In the genomic region with DNA sequence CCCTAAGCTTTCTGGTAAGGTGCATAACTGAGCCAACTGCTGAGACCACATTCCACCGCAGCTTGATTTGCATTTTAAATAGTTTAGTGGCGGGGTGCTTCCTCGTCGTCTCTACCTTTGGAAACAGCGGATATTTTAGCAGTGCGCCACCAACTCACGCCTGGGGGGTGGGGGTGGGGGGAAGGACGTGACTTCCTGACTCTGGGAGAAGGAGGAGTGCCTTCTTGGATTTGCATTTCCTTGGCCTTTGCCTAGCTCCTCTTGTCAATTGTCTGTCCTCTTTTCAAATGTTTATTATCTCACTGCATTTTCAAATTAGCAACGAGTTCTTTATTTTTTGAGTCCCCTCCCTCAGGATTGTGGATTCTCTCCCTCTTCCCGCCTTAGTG, we compare ENCODE assay signal across 10 mouse cellular contexts. TPM values are rescaled to one million over a fixed set of nuclear protein-coding genes. Genes with fewer than 3 reads are reported as not detected.
DNase-seq lines count a peak whose midpoint lies in the region; ATAC-seq and TF ChIP-seq lines count a peak whose summit lies in the region.
"Had no signal": no experiment of that assay in that cellular context is flagged by ENCODE, and none has a peak within 500 bp of the region (broad histone marks: within the 10 kb centered on the region; RNA-seq: fewer than 3 reads in every experiment).

No protein-coding gene starts in this region.

- peaks cover 42% of the 10 kb centered on the region for H3K4me1 ChIP-seq in E14TG2a.4 (replicated peaks; ENCODE audit: low read depth, low read length)
- peaks cover 0 to 2% of the 10 kb centered on the region in 2 experiments; a peak in 1 of 4 replicates for H3K4me1 ChIP-seq in ES-E14 (ENCODE audit: control insufficient read depth in 2 of 2, insufficient read depth in 2 of 2, low read length in 2 of 2, poor library complexity in 1 of 2)
- H3K4me1 ChIP-seq in hindbrain, embryonic 11.5 days (replicated peaks; ENCODE audit: control insufficient read depth, insufficient read depth, low read length) = peaks cover 6% of the 10 kb centered on the region; the same call in 1 of the 2 replicates
- peaks cover 23% of the 10 kb centered on the region for H3K4me1 ChIP-seq in midbrain, embryonic 10.5 days

- 1% methylated on average over 10 of the region's 10 CpGs for whole genome bisulfite sequencing in hindbrain, embryonic 11.5 days
- 1% methylated on average over 10 of the region's 10 CpGs for WGBS in midbrain, embryonic 10.5 days

- H3K27me3 ChIP-seq in E14TG2a.4 (ENCODE audit: insufficient read depth, low read length) = no peaks in the 10 kb centered on the region
- peaks cover 29% of the 10 kb centered on the region for H3K27me3 ChIP-seq in hindbrain, embryonic 11.5 days (ENCODE audit: control insufficient read depth, insufficient read depth, low read length)
- H3K27me3 ChIP-seq in midbrain, embryonic 10.5 days (ENCODE audit: low read depth, poor library complexity, severe bottlenecking) = peaks cover 44% of the 10 kb centered on the region

- H3K9me3 ChIP-seq in E14TG2a.4 (ENCODE audit: low read length) = no peaks in the 10 kb centered on the region
- no peaks in the 10 kb centered on the region for H3K9me3 ChIP-seq in ES-E14 (ENCODE audit: control insufficient read depth, insufficient read depth, low read depth, low read length)
- H3K9me3 ChIP-seq in hindbrain, embryonic 11.5 days (ENCODE audit: control insufficient read depth, low read length) = no peaks in the 10 kb centered on the region
- H3K9me3 ChIP-seq in midbrain, embryonic 10.5 days (replicated peaks) = no peaks in the 10 kb centered on the region

- DNase-seq in ES-E14 (ENCODE audit: low read depth, low spot score) = peak; percentile 81
- no peak for DNase-seq in hindbrain, embryonic 11.5 days (ENCODE audit: low spot score)
- DNase-seq in midbrain, embryonic 10.5 days (ENCODE audit: low spot score) = no peak
- no peak for DNase-seq in adrenal gland, postnatal 14 days
- DNase-seq in cerebellum, adult 9-11 months = no peak
- DNase-seq in ovary, adult 18-20 months (ENCODE audit: low spot score) = no peak
- DNase-seq: right cerebral cortex, postnatal 4 days had no signal

- H3K27ac ChIP-seq in ES-E14 (ENCODE audit: insufficient read depth, low read depth, low read length, poor library complexity, severe bottlenecking) = peak overlapping the region; percentile 97
- no peak overlapping the region for H3K27ac ChIP-seq in hindbrain, embryonic 11.5 days (ENCODE audit: low read depth, low read length)
- no peak overlapping the region for H3K27ac ChIP-seq in midbrain, embryonic 10.5 days (replicated peaks)

- H3K4me3 ChIP-seq in E14TG2a.4 (replicated peaks; ENCODE audit: low read length) (peak overlapping the region; percentile 97), ES-E14 (ENCODE audit: insufficient read depth in 1 of 2, low read depth in 1 of 2, low read length in 2 of 2, poor library complexity in 1 of 2, severe bottlenecking in 1 of 2) (peak overlapping the region; percentile 94 to 95)
- H3K4me3 ChIP-seq in hindbrain, embryonic 11.5 days (ENCODE audit: low read depth, low read length) = no peak overlapping the region
- H3K4me3 ChIP-seq in midbrain, embryonic 10.5 days = peak overlapping the region; percentile 48

- no peak for ATAC-seq in hindbrain, embryonic 11.5 days (ENCODE audit: low FRiP score)

- 0 out of 2 replicates have a peak overlapping the region, but pooled peaks have one; percentile 74 for H3K9ac ChIP-seq in ES-E14 (ENCODE audit: insufficient read depth, low read depth, low read length, poor library complexity, severe bottlenecking)
- H3K9ac ChIP-seq in hindbrain, embryonic 11.5 days (ENCODE audit: low read depth, low read length) = no peak overlapping the region

- in situ Hi-C loops in ES-E14 (cut with MboI; ENCODE audit: low sequenced_read_pairs in 2 of 2, unreplicated experiment in 2 of 2) = loop anchor here (10.0 to 25.0 kb wide), 2 partner anchors 157 to 159 kb away; no protein-coding TSS in a partner anchor

- H3K36me3 ChIP-seq in E14TG2a.4 (ENCODE audit: insufficient read depth, low read length) (peaks cover 40% of the 10 kb centered on the region), ES-E14 (ENCODE audit: control insufficient read depth, insufficient read depth, low read length, poor library complexity, severe bottlenecking) (peaks cover 31% of the 10 kb centered on the region)
- no peaks in the 10 kb centered on the region for H3K36me3 ChIP-seq in hindbrain, embryonic 11.5 days (ENCODE audit: control insufficient read depth, insufficient read depth, low read length)
- H3K36me3 ChIP-seq in midbrain, embryonic 10.5 days = no peaks in the 10 kb centered on the region

- no peak for TF ChIP-seq CTCF in E14TG2a.4 (conservative IDR thresholded peaks at IDR 0.05; ENCODE audit: low read length)

- H3K4me2 ChIP-seq in hindbrain, embryonic 11.5 days (replicated peaks; ENCODE audit: low read depth, low read length) = peak overlapping the region; percentile 33; the same call in 1 of the 2 replicates

TF ChIP-seq in ES-E14, 5 proteins besides CTCF, POLR2A, EP300 and RAD21:
- TF ChIP-seq HCFC1 (IDR thresholded peaks at IDR 0.05; ENCODE audit: borderline replicate concordance, insufficient read depth, low read length) (no peak), ZNF384 (IDR thresholded peaks at IDR 0.05; ENCODE audit: low read depth, low read length) (no peak), ZC3H11A (IDR thresholded peaks at IDR 0.05; ENCODE audit: borderline replicate concordance, low read depth, low read length) (no peak), CHD2 (IDR thresholded peaks at IDR 0.05; ENCODE audit: low read depth, low read length) (no peak), MAFK (IDR thresholded peaks at IDR 0.05; ENCODE audit: insufficient read depth, low read depth, low read length) (no peak)

RNA-seq across cellular contexts. Expression of gene L1td1, which starts 1.4 kb away (rescaled TPM):
- 234 and 286 TPM in 2 replicates for total RNA-seq in ES-E14 (2012; rRNA removed)
- polyA plus RNA-seq in hindbrain, embryonic 11.5 days (2014; fragmentation: Nextera tagmentation; extraction: Ambion mirVana) = 0.68 TPM in 1 of 2 replicates, not detected in the other
- 0.10 and 0.11 TPM in 2 replicates for polyA plus RNA-seq in midbrain, embryonic 10.5 days (2016; fragmentation: Nextera tagmentation; extraction: Ambion mirVana)
- total RNA-seq in adrenal gland, postnatal 14 days (2021) = not detected in 2 replicates
- total RNA-seq: common myeloid progenitor, adult 5-6 weeks; hematopoietic stem cell, adult 5-6 weeks had no signal

Comparison
In these comparisons a context has a peak if more than half of its experiments do, and no peak if none do; other contexts are left out.
1. RNA of gene L1td1, which starts 1.4 kb away (total RNA-seq): 234 to 286 TPM in ES-E14; not detected in adrenal gland, postnatal 14 days; every median in the first group is over 100 times any median in the second.